Mouse (Mus musculus) left cerebral cortex, postnatal 4 days (tissue): Measurements from ENCODE around the gene Tpsb2. TPM values are rescaled to one million over a fixed set of nuclear protein-coding genes. Genes with fewer than 3 reads are reported as not detected.
A peak's percentile ranks its signal among the peaks of the same experiment; 100 is the strongest.

Experiments
- DNase-seq: peaks from one replicate; pipeline ENCODE4 v3.0.0-alpha.2; 2022
- intact Hi-C: fragments of 180-260 bp; cut with DNase I; formaldehyde crosslinking; loops from one replicate; pipeline ENCODE4 v1.15.1; 2025
- total RNA-seq, 2 experiments: library from RNA; stranded (reverse); gene quantifications; 2 replicates each; pipeline ENCODE4 v1.2.3; 2021

Gene Tpsb2
- total RNA-seq, result 10 to 100 TPM in 1 of 2 experiments, 1 to 10 TPM in 1; 8.1 to 16.4 TPM

DNA sequence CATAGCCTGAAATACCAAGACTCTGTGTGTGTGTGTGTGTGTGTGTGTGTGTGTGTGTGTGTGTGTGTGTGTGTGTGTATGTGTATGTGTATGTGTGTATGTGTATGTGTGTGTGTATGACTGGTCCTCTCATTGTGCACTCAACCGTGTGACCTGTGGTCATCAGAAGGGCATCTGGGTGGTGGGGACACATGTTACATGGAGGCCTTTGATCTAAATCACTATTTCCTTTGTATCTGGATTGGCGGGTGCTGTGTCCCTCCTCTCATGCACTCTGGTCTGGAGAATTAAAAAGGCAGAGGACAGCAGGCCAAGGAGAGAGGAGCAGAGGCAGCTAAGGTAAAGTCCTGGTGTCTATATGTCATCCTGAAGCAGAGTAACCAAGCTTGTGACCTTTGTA is at the start of gene Tpsb2:
TSS of gene Tpsb2 (plus strand) at position 301 of the 400 bp plus-strand sequence.
- intact Hi-C loops, result no loop called here
- DNase-seq, result no peak

DNA sequence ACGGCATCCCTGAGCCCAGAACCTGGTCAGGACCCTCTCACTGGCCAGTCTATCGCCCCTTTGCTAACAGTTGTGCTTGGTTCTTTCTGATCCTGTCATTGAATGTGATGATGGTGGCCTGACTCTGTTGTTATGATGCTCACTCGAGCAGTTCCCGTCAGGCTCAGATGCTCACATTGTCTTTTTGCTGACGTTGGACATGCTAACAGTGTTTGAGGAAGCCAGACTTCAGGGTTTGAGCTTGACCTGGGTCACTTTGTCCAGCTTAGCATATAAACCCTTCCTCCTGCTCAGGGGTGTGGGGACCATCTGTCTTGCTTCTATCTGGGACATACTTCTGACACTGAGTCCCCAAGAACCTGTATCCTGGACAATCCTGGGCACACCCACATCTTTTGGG is 47.8 kb upstream of the Tpsb2 start, which contains the start of gene Prss29:
TSS of gene Prss29 (plus strand) at position 301 of the 400 bp plus-strand sequence.
- DNase-seq, result no peak
- intact Hi-C loops, result no loop called here

DNA sequence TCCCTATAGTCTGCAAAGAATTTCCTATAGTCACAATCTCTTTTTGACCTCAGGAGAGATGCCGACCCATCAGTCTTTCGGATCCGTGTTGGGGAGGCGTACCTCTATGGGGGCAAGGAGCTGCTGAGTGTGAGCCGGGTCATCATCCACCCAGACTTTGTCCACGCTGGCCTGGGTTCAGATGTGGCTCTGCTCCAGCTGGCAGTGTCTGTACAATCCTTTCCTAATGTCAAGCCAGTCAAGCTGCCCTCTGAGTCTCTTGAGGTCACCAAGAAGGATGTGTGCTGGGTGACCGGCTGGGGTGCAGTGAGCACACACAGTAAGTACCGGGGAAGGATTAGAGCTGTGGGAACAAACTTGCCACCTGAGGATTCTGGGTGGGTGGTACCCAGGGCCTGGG is 45.3 kb upstream of the Tpsb2 start:
- intact Hi-C loops, result no loop called here
- no peak for DNase-seq

DNA sequence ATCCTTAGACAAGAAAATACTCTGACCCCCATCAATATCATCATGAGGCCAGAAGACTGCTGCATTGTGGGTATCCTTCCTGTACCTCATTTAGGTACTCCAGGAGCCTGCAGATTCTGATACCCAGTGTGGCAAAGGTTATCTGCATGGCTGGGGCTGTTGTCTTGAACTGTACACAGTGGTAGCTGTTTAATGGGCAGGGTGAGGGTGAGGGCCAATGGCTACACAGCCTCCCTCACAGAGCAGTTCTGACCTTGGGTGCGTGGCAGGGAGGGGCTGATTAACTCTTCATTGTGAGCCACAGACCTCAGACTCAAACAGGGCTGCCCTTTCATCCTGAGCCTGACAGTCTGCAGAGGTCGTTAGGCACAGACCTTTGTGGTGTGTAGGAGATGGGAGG is 43.2 kb upstream of the Tpsb2 start:
- intact Hi-C loops, result no loop called here
- no peak for DNase-seq

DNA sequence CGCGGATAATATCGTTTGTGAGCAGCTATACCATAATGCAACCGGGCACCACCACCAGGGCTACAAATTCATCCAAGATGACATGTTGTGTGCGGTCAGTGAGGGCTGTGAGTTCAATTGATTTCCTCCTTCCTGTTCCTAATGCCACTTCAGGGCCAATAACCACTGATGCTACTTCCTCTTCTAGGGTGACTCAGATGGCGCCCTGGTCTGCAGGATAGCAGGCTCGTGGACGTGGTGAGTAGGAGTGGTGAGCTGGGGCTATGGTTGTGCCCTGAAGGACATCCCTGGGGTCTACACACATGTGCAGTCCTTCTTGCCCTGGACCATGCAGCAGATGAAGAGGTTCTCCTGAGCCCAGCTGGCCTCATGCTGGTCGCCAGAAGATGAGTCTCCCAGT is 33.8 kb upstream of the Tpsb2 start:
- intact Hi-C loops, result loop anchor here (5.0 kb wide), 1 partner anchor 140 kb away; no protein-coding TSS in a partner anchor
- DNase-seq, result no peak

DNA sequence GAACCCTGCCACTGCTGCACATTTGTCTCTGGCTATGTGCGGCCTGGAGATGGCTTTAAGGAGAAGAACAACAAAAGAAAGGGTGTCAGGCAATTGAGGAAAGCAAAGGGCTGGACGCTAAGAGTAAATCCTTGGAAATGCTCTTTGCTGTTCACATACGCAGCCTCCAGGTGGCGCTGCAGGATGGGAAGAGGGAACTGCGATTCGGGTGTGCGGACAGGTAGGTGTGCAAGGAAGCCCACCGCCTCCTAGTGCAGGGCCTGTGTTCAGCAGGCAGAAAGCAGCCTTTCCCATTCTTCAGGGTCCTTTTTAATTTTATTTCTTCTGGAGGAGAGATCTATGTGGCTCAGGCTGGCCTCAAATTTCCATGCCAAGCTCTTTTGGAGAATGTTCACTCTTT is 32.2 kb upstream of the Tpsb2 start:
- peak; percentile 79 for DNase-seq
- intact Hi-C loops, result loop anchor here (5.0 kb wide), 1 partner anchor 138 kb away; no protein-coding TSS in a partner anchor

DNA sequence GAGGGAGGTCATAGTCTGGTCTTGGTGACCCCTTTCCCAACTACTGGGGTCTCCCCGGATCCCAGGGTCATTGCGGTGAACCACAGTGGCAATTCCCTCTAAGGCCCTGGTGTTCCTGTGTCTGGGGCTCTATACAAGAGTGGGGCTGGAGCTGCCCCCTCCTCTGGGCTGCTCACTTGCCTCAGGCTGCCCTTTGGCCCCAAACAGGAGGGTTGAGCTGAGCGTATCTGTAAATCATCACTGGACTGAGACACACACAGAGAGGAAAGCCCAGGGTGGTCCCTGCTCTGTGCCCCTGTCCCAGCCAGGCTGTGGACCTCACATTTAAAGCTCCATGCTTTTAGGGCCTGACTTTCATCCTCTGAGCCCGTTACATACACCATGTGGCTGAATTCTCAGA is 27.9 kb upstream of the Tpsb2 start:
- intact Hi-C loops, result no loop called here
- no peak for DNase-seq

DNA sequence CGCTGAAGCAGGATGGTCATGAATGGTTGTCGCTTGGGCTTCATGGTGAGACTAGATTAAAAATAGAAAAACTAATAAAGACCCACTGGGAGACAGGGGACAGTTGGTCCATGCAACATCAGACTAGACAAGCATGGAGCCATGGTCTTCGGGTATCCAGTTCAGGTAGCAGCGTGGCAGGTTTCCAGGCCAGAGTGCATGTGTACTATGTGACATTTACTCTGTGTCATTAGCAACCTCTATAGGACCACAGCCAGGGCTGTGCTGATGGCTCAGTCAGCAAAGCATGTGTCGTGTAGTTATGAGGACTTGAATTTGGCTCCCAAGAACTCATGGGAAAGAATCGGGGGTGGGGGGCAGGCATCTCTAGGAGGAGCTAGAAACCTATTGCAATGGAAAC is 26.1 kb upstream of the Tpsb2 start:
- no peak for DNase-seq
- intact Hi-C loops, result no loop called here

DNA sequence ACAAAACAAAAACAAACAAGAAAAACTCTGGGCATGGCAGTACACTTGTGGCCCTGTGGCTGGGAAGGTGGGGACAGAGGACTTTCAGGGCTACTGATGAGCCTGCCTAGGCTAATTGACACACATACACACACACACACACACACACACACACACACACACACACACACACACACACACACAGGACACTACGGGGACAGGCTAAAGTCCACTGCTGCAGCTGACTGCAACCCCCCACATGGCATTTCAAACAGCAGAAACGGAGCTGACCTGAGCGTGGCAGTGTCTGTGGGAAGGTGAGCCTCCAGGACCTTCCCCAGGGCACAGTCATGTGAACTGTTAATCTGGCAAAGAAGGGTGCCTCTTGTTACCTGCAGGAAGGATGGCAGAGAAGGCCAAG is 24.6 kb upstream of the Tpsb2 start:
- intact Hi-C loops, result no loop called here

DNA sequence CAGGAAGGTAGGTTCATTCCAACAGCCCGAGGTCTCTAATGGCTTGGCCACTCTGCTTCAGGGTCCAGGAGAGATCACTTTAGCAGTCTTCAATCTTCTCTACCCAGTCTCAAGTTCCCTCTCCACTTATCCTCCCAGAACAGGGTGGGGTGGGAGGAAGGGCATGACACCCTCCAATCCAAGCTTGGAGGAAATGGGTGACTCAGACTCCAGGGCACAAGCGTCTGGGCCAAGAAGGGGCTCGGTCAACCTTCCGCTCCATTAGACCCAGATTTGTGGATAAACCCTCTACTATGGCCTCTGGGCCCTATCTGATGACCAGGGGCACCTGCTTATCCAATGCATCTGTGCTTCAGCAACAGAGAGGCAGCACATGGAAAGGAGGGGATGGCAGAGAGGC is 20.6 kb upstream of the Tpsb2 start, which contains the start of gene Tpsab1:
TSS of gene Tpsab1 (minus strand) at position 101 of the 400 bp plus-strand sequence.
- intact Hi-C loops, result no loop called here
- DNase-seq, result no peak

More for the DNA sequence above, 24.6 kb upstream of the Tpsb2 start:
- DNase-seq, result no peak

DNA sequence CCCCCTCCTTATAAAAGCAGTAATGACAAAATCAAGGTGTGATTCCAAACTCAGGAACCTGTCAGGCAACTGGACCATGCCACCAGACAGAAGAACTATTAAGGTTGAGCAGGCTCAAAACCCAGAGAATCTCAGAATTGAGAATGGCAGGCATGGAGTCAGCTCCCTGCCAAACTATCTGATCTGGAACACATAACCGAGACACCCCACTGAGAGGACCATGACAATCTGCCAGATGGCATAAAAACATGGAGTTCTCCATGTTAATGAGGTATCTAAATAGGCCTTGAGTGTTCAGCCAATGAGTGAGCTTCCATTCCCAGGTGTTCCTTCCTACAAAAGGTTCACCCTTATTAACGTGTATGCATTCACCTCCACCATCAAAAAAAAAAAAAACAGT is 4.8 kb upstream of the Tpsb2 start:
- no peak for DNase-seq
- intact Hi-C loops, result no loop called here

DNA sequence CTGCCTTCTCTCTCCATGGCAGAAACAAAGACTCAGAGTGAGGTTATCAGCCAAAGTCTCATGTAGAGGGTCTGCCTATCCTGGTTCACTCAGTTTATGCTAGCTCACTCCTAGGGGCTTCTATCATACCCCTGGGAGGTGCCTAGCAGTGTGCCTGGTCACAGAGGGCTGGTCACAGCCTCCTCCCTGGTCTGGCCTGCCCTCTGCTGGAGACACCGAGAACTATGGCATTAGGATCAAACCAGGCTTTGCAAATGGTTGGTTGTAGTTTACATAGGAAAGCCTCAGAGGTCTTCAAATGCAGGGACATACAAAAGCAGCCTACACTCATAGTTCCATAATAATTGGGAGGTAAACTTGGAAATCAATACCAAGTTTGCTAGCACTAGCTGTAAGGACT is 2.4 kb upstream of the Tpsb2 start:
- intact Hi-C loops, result no loop called here

DNA sequence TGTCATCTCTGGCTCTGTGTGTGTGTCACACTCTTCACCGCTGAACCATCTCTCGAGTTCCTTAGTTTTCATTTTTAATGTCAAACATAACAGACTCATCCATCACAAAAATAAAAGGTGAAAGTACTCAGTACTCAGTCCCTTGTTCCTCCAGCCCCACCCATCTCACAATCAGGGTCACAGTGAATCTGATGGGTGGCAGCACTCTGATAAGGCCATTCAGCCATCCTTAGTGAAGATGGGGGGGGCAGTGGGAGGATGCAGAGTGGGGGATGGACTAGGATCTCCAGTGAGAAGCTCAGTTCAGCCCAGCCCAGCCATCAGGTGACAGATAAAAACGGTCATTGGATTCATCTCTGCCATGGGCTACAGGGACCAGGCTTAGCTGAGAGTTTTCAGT is 2.9 kb downstream of the Tpsb2 start, which contains the start of gene Tpsg1:
TSS of gene Tpsg1 (plus strand) at position 301 of the 400 bp plus-strand sequence.
- intact Hi-C loops, result no loop called here
- DNase-seq, result no peak

More for the DNA sequence above, 2.4 kb upstream of the Tpsb2 start:
- peak; percentile 45 for DNase-seq

DNA sequence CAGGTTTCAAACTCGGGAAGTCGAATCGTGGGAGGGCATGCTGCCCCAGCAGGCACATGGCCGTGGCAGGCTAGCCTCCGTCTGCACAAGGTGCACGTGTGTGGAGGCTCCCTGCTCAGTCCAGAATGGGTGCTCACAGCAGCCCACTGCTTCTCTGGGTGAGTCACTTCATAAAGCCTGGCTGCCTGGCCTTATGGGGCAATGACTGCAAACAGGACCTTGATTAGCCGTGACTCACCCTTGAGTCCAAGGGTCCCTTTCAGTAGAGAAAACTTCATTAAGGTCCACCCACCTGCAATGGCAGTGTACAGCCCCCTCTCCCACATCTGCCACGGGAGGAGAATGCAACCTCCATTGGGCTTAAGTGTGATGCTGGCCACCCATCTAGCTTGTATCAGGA is 6.4 kb downstream of the Tpsb2 start:
- intact Hi-C loops, result no loop called here
- no peak for DNase-seq

DNA sequence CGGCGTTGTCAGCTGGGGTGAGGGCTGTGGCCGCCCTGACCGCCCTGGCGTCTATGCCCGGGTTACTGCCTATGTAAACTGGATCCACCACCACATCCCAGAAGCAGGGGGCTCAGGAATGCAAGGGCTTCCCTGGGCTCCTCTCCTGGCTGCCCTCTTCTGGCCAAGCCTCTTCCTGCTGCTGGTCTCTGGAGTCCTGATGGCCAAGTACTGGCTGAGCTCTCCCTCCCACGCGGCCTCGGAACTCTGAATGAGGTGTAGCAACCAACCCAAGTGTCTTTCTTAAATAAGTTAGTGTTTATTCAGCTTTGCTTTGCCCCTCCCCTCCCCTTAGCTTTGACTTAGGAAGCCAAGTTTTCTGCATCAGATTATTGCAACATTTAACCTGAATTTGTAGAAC is 7.9 kb downstream of the Tpsb2 start:
- DNase-seq, result peak; percentile 27
- intact Hi-C loops, result no loop called here

DNA sequence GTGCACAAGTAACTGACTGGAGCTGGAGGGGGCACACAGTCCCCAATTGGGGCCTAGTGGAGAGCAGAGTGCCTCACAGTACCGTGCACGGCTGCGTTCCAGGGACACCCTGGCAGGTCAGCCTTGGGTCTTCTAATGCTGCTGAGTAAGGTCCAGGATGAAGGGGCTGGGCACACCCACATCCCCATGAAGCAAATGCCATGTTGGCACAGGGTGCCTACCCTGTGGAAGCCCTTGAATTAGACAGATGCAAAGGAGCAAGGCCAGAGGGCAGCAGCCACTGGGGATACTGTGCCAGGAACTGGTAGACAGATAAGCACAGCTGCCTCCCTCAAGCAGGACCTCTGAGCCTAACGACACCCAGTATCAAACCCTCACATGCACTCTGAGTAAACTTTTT is 28.4 kb downstream of the Tpsb2 start:
- no peak for DNase-seq
- intact Hi-C loops, result loop anchor here (10.0 kb wide), 1 partner anchor 300 kb away; no protein-coding TSS in a partner anchor

DNA sequence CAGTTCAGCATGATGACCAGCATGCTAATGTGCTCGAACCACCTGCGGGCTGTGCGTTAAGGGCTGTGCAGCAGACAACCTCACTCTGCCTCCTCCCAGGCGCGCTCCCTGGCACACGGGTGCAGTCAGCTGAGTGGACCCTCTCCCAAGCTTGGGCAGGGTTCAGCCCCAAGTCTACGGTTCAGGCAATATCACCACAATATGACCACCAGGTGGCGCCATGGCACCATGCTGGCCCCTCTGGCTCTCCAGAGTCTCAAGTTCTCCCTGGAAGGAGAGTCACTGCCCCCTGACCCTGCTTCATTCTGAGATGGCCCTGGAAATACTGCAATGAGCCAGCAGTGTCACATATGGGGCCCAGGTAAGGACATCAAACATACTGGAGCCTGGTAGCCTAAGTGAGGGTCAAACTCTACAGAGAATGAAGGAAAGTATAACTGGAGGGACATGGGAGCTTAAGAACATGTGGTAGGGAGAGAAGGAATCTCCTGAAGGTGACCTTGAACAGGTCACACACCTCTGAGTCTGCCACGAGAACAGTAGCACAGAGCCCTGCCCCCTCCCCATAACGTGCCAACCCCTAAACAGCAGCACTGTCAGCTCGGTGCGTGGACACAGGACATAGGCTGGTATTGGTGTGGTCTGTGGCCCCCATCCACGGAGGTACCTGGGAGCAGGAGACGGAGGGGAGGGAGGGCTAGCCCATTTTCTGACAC is 31.9 kb downstream of the Tpsb2 start:
- intact Hi-C loops, result loop anchor here (1.0 to 10.0 kb wide), 2 partner anchors 72 to 297 kb away; no protein-coding TSS in a partner anchor
- peak; percentile 90 for DNase-seq

DNA sequence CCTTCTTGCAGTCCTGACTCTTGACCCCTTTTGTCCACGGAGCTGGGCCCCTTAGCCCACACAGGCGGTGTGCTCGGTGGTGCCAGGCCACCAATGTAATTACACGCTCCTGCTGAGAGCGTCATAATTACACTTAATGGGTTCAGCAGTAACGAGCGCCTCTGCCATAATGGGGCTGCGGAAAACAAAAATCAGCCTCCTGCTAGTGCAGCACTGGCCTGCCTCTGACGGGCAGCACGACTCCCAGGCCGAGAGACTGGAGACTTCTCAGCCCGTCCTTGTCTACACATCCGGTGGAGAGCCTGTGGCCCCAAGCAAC is 32.4 kb downstream of the Tpsb2 start:
- intact Hi-C loops, result loop anchor here (1.0 to 10.0 kb wide), 2 partner anchors 72 to 296 kb away; no protein-coding TSS in a partner anchor
- DNase-seq, result no peak

DNA sequence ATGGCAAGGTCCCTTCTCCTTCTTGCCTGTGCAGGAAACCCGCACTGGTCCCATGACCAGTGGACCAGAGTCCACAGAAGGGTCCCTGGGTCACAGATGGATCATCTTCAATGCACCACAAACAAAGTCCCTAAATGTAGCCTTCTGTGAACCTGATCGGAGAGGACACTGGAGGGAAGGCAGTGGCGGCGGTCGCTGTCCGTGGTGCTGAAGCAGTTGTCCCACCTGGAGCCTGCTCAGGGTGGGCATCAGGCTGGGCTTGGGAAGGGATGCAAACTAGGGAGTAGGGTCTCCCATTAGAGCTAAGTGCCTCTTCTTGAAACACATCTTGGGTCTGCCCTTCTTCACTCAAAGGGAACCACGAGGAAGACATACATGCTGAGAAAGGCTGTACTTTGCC is 34.3 kb downstream of the Tpsb2 start:
- peak; percentile 28 for DNase-seq
- intact Hi-C loops, result no loop called here

DNA sequence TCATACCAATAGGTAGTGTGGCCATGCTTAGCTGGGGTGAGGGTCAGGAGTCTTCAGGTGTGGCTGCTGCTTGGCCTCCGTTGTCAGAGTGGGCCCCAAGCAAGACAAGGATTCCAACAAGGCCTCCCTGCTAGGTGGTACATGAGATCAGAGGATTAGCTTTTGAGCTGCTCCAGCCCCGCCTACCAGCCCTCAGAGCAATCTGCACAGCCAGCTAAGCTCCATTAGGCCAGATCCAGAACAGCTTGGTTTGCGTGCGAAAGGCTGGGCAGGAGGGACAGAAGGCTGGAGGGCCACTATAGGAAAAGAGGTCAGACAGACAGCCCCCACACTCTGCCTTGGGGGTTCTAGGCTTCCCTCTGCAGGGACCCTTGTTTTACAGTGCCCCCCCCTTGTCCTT is 35.4 kb downstream of the Tpsb2 start:
- no peak for DNase-seq
- intact Hi-C loops, result no loop called here

DNA sequence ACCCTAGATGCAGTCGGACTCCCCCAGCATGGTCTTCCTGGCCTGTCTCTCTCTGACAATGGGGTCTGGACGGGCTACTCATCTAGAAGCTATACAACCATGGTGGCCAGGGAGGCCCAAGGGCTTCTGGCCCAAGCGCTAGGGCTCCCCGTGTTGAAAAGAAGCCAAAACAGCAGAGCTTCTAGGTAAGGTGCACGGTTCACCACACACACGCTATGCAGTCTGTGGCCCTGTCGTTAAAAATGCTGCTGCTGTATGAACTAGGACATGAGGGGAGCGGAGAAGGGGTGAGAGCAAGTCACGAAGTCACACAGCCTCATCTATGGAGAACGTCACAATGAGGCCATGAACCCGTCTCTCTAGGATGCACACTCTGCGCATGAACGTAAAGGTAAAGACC is 36.1 kb downstream of the Tpsb2 start:
- no peak for DNase-seq
- intact Hi-C loops, result no loop called here

DNA sequence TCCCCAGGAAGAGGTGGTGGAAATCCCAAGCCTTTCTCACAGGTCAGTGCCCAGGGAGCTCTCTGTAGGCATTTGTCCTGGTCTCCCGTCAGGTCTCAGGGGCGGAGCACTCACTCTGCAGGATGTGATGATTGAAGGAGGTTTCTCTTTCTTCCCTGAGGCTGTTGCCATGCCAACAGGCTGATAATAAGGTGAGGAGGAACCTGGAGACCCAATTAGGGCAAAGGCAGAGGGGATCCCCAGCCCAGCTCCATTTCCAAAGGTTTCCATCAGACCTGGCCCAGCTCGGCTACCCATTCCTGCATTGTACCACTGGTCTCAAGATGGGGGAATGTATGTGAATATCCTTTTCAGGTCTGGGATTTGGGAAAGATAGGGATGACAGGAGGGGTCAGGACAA is 38.1 kb downstream of the Tpsb2 start:
- DNase-seq, result no peak
- intact Hi-C loops, result no loop called here
